Mouse (Mus musculus) lung, embryonic 15.5 days (tissue): ENCODE results near the gene Tcf25. TPM values are rescaled to one million over a fixed set of nuclear protein-coding genes. Genes with fewer than 3 reads are reported as not detected.

Experiments
- ATAC-seq: fragments of 200-750 bp; cut with Nextera tagmentation; 2 replicates; pipeline ENCODE4 v1.8.0; 2017; ENCODE audit warnings: moderate number of reproducible peaks, borderline replicate concordance; ENCODE audit not compliant: low FRiP score, low TSS enrichment; ENCODE audit errors: extremely low read depth
- H3K27ac ChIP-seq: fragments of 300-500 bp; sonication (generic); 2 replicates; pipeline ENCODE4 v1.5.1; 2015; ENCODE audit warnings: moderate library complexity, mild to moderate bottlenecking, inconsistent platforms
- H3K27me3 ChIP-seq: fragments of 300-500 bp; sonication (generic); 2 replicates; pipeline ENCODE4 v1.6.1; 2015; ENCODE audit warnings: inconsistent platforms
- H3K36me3 ChIP-seq: fragments of 300-500 bp; sonication (generic); 2 replicates; pipeline ENCODE4 v1.6.1; 2015; ENCODE audit warnings: inconsistent platforms
- H3K4me1 ChIP-seq: fragments of 300-500 bp; sonication (generic); 2 replicates; pipeline ENCODE4 v1.6.1; 2015; ENCODE audit warnings: inconsistent platforms
- H3K4me2 ChIP-seq: fragments of 300-500 bp; sonication (generic); 2 replicates; pipeline ENCODE4 v1.6.1; 2015; ENCODE audit warnings: inconsistent platforms, mild to moderate bottlenecking, moderate library complexity
- H3K4me3 ChIP-seq: fragments of 300-500 bp; sonication (generic); 2 replicates; pipeline ENCODE4 v1.5.1; 2015; ENCODE audit warnings: mild to moderate bottlenecking, inconsistent platforms
- H3K9ac ChIP-seq: fragments of 300-500 bp; sonication (generic); 2 replicates; pipeline ENCODE4 v1.6.1; 2015; ENCODE audit warnings: inconsistent platforms
- H3K9me3 ChIP-seq: fragments of 300-500 bp; sonication (generic); 2 replicates; pipeline ENCODE4 v1.6.1; 2016; ENCODE audit warnings: inconsistent platforms
- WGBS: fragments of 180-500 bp; shearing (Covaris S2); methylation state at CpG from one replicate; pipeline ENCODE4 v1.1.7; 2015; 5-methylcytosine and 5-hydroxymethylcytosine counted together
- polyA plus RNA-seq: library from polyadenylated mRNA; unstranded; fragments of >200 nt; fragmentation: Nextera tagmentation; extraction: Ambion mirVana; gene quantifications from 2 replicates; pipeline ENCODE4 v1.2.1, GENCODE M21; 2015

The Tcf25 gene
- polyA plus RNA-seq, 1 experiment from 2014 or later, result 162 TPM

DNA sequence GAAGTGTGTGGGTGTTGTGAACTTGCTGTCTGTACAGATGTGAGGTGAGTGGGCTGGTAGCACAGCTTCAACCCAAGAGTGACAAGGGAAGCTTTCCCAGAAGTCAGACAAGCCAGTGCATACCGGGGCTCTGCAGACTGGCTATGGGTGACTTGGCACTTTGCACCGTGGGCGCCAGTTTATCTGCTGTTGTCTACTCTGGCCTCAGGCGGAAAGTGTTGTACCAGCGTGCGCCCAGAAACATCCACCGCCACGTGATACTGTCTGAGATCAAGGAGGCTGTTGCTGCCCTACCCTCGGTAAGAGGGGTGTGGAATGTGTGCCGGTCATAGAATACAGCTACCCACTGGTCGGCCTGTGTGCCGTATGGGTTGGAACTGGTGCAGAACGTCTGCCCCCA lies 24.8 kb downstream of the Tcf25 start:
- Histone ChIP-seq H3K27me3 (no peaks in the 10 kb centered on the region), H3K4me3 (no peak overlapping the region), H3K36me3 (peaks cover 89% of the 10 kb centered on the region), H3K27ac (no peak overlapping the region), H3K9me3 (no peaks in the 10 kb centered on the region), H3K9ac (no peak overlapping the region), H3K4me2 (no peak overlapping the region), H3K4me1 (no peaks in the 10 kb centered on the region)
- ATAC-seq, result no peak
- 90% methylated on average over 13 of the region's 13 CpGs for WGBS

DNA sequence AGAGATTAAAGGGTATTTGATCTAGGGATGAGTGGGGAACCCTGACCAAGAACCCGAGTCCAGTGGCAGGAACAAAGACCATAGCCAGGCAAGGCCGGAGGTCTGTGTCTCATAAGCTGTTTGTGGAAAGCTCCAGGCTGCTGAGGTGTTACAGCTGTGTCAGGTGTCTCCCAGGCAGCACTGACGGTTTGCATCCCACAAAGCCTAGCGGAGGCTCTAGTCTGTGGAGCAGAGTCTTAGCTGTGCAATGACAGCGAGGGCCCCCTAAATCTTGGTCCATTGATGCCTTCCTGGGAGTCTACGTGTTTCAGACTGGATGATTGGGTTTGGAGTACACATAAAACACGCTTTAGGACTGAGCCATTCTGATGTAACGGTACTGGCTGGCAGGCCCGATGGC lies 28.4 kb downstream of the Tcf25 start:
- Histone ChIP-seq H3K36me3 (peaks cover 55% of the 10 kb centered on the region), H3K4me3 (no peak overlapping the region), H3K4me1 (no peaks in the 10 kb centered on the region), H3K4me2 (no peak overlapping the region), H3K9me3 (no peaks in the 10 kb centered on the region), H3K27ac (no peak overlapping the region), H3K27me3 (no peaks in the 10 kb centered on the region), H3K9ac (no peak overlapping the region)
- 85% methylated on average over 9 of the region's 9 CpGs for WGBS
- no peak for ATAC-seq

DNA sequence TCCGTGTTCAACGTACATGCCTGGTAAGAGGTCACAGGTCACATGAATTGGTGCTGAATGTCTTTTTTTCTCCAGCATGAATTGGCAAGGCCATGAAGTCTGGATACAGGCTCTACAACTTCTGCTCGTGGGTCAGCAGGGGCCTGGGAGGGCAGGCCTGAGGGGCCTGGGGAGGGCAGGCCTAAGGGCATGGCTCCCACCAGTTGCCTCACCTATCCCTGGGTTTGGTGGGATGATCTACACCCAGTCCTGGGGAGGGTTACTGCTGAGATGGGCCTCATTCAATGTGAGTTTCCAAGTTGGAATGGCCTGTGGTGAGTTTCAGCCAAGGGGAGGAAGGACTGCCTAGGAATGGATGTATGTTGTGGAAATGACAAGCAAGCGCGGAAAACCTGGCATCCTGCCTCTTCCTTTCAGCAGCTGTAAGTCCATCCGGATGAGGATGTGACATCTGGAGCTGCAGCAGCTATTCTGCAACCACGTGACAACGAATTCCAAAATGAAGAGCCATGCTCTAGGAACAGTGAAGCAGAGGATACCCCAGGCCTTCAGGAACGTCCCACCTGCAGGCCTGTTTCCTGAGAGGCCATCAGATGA lies 29.3 kb downstream of the Tcf25 start:
- Histone ChIP-seq H3K4me3 (no peak overlapping the region), H3K4me1 (no peaks in the 10 kb centered on the region), H3K27me3 (peaks cover 5% of the 10 kb centered on the region), H3K9ac (no peak overlapping the region), H3K4me2 (no peak overlapping the region), H3K36me3 (peaks cover 47% of the 10 kb centered on the region), H3K9me3 (no peaks in the 10 kb centered on the region), H3K27ac (no peak overlapping the region)
- ATAC-seq, result peak; percentile 37; the same call in 1 of the 2 replicates
- 76% methylated on average over 9 of the region's 9 CpGs for WGBS

DNA sequence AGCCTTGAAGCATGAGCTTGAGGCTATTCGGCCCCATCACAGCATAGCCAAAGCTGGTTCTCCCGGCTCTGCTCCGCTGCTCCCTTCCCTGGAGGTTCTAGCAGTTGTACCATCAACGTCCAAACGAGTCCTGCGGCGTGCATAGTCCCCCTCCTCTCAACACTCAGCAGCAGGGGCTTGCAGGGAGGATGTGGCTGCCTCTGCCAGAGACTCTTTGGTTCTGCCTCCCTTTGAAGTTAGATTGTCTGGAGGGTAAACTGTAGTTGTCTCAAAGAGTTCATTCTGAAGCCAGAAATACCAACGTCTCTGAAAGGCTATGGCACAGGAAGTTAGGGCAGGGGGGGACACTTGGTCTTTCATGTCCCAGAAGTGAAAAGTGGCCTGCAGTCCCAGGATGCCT lies 31.0 kb downstream of the Tcf25 start:
- H3K36me3 ChIP-seq, result peaks cover 31% of the 10 kb centered on the region
- no peak overlapping the region for H3K9ac ChIP-seq
- H3K4me2 ChIP-seq, result no peak overlapping the region
- peaks cover 19% of the 10 kb centered on the region for H3K27me3 ChIP-seq
- 47% methylated on average over 8 of the region's 8 CpGs for WGBS
- no peak overlapping the region for H3K4me3 ChIP-seq
- H3K9me3 ChIP-seq, result no peaks in the 10 kb centered on the region
- H3K27ac ChIP-seq, result no peak overlapping the region
- ATAC-seq, result no peak
- H3K4me1 ChIP-seq, result no peaks in the 10 kb centered on the region

DNA sequence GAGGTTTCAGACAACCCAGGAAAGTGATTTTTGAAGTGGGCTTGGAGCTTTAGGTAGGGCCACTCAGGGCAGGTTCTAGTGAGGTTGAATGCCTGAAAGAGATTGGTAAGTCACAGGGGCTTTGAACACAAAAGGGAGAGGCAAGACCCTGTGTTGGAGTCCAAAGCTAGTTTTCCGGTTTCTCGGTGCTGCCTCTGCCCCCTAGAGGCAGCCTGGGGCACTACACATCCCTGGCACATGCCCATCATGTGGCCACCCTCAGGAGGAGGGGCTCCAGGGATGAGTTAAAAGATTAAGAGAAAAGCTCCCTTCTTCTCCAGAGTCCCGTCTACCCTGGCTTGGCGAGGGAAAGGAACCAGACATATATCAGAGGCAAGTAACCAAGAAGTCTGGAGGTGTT lies 33.2 kb downstream of the Tcf25 start, which contains the start of gene Mc1r:
Gene Mc1r (plus strand): TSS at position 322 of the 400 bp plus-strand sequence.
- H3K4me1 ChIP-seq, result peaks cover 9% of the 10 kb centered on the region; the same call in 1 of the 2 replicates
- H3K9ac ChIP-seq, result no peak within 1 kb of the TSS
- peaks cover 42% of the 10 kb centered on the region for H3K27me3 ChIP-seq
- no peak within 1 kb of the TSS for H3K4me3 ChIP-seq
- 4% methylated on average over 4 of the region's 4 CpGs for WGBS
- H3K27ac ChIP-seq, result no peak within 1 kb of the TSS
- H3K4me2 ChIP-seq, result no peak within 1 kb of the TSS
- no peaks in the 10 kb centered on the region for H3K9me3 ChIP-seq
- H3K36me3 ChIP-seq, result peaks cover 12% of the 10 kb centered on the region
- no peak for ATAC-seq

DNA sequence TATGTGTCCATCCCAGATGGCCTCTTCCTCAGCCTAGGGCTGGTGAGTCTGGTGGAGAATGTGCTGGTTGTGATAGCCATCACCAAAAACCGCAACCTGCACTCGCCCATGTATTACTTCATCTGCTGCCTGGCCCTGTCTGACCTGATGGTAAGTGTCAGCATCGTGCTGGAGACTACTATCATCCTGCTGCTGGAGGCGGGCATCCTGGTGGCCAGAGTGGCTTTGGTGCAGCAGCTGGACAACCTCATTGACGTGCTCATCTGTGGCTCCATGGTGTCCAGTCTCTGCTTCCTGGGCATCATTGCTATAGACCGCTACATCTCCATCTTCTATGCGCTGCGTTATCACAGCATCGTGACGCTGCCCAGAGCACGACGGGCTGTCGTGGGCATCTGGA lies 34.1 kb downstream of the Tcf25 start:
- H3K4me1 ChIP-seq, result peaks cover 9% of the 10 kb centered on the region; the same call in 1 of the 2 replicates

DNA sequence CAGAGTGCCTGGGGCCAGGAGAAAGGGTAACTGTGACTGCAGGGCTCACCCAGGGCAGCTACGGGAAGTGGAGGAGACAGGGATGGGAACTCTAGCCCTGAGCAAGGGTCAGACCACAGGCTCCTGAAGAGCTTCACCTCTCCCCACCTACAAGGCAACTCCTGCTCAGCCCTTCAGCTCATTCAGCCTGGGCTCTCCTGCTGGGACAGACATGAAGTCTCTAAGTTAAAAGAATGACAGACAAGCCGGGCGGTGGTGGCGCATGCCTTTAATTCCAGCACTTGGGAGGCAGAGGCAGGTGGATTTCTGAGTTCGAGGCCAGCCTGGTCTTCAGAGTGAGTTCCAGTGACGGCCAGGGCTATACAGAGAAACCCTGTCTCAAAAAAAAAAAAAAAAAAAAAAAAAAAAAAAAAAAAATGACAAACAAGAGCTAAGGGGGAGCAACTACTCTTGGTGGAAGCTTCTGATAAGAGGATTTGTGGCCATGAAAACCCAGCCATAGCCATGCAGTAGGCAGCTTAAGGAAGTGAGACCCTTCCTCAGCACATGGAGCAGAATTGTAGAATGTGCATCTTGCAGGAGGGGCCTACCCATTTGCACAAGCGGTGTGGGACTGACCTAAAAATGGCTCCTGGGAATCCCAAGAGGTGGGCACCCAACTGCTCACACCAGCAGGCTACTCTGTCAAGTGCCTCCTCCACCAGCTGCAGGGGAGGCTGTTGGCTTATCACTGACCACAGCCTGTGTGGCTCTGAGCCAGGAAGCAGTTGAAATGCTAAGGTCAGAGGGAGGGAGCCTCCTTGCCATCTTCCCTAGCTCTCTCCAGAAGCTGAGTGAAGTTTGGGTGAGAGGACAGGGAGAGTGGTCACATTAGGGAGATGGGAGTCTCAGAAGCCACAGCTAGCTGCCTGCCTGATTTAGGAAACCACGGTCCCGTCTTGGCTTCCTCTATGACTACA lies 35.3 kb downstream of the Tcf25 start:
- H3K9ac ChIP-seq, result no peak overlapping the region
- no peak overlapping the region for H3K4me3 ChIP-seq
- H3K9me3 ChIP-seq, result no peaks in the 10 kb centered on the region
- H3K36me3 ChIP-seq, result no peaks in the 10 kb centered on the region
- no peak overlapping the region for H3K4me2 ChIP-seq
- WGBS, result 56% methylated on average over 9 of the region's 9 CpGs
- peaks cover 63% of the 10 kb centered on the region for H3K27me3 ChIP-seq
- no peak overlapping the region for H3K27ac ChIP-seq
- no peak for ATAC-seq
- peaks cover 9% of the 10 kb centered on the region; the same call in 1 of the 2 replicates for H3K4me1 ChIP-seq

More for the DNA sequence above, 34.1 kb downstream of the Tcf25 start:
- Histone ChIP-seq H3K27me3 (peaks cover 50% of the 10 kb centered on the region), H3K4me2 (no peak overlapping the region), H3K4me3 (no peak overlapping the region), H3K27ac (no peak overlapping the region), H3K36me3 (peaks cover 4% of the 10 kb centered on the region; the same call in 1 of the 2 replicates), H3K9me3 (no peaks in the 10 kb centered on the region), H3K9ac (no peak overlapping the region)
- 85% methylated on average over 13 of the region's 13 CpGs for WGBS
- ATAC-seq, result no peak

DNA sequence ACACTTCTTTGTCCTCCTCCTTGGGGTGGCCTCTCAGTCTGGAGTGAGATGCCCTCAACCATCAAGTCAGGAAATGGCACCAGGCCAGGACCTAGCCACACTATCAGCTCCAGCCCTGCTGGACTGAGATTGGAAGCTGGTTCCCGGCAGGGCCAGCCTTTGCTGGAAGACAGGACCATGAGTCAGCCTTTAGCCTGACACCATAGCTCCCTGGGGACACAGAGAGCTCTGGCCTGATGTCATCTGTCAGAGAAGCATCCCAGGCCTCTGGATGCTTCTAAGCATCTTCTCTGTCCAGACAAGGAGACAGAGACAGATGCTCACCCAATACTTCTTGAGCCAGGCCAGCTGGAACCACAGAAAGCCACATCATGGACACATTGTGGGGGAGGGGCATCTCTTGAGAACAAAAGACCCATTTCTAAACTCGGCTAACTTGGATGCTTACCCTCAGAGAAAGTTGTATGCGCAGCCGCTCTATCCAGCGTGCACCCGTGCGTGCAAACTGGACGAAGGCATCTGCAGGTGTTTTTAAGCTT lies 36.6 kb downstream of the Tcf25 start:
- Histone ChIP-seq H3K27me3 (peaks cover 71% of the 10 kb centered on the region), H3K9me3 (no peaks in the 10 kb centered on the region), H3K4me1 (peaks cover 9% of the 10 kb centered on the region; the same call in 1 of the 2 replicates), H3K27ac (no peak overlapping the region), H3K4me2 (no peak overlapping the region), H3K36me3 (no peaks in the 10 kb centered on the region), H3K9ac (no peak overlapping the region), H3K4me3 (no peak overlapping the region)
- WGBS, result 61% methylated on average over 8 of the region's 8 CpGs
- no peak for ATAC-seq

DNA sequence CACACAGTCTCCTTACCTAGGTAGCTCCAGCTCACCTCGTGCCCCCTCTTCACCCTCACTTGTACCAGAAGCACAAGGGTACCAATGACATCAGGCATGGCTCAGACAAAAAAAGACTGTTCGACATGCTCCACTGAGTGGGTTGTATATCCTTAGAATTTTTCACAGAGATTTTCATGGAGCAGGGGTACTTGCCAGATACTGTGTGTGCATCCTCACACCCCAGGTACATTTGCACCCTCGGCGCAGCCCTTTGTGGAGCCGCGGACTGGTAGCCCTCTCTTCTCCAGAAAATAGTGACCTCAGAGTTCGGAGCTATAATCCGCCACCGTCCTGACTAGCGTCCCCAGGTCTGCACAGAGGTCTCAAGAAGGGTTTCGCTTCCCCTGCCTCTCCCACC lies 37.2 kb downstream of the Tcf25 start:
- Histone ChIP-seq H3K36me3 (no peaks in the 10 kb centered on the region), H3K4me1 (peaks cover 9% of the 10 kb centered on the region; the same call in 1 of the 2 replicates), H3K4me2 (peak overlapping the region; percentile 48), H3K9ac (no peak overlapping the region), H3K9me3 (no peaks in the 10 kb centered on the region), H3K27me3 (peaks cover 71% of the 10 kb centered on the region), H3K27ac (no peak overlapping the region), H3K4me3 (no peak overlapping the region)
- ATAC-seq, result no peak
- WGBS, result 11% methylated on average over 11 of the region's 11 CpGs

DNA sequence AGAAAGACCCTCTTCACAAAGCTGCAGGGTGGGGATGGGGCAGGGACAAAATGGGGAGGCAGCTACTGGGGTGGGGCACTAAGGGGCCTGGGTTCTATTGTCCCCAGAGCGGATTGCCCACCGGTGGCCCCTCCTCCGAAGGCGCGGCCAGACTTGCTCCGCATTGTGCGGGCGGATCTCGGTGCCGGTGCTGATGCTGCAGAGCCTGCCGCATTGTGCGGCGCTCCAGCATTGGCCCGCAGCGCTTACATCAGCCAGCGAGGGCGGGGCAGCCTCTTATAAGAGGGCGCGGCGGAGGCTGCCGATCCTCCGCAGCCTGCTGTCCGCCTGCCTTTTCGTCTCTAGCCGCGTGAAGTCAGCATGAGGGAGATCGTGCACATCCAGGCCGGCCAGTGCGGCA lies 37.7 kb downstream of the Tcf25 start, which contains the start of gene Tubb3:
Gene Tubb3 (plus strand): TSS at position 179 of the 400 bp plus-strand sequence.
- H3K9ac ChIP-seq, result no peak within 1 kb of the TSS
- H3K36me3 ChIP-seq, result no peaks in the 10 kb centered on the region
- no peaks in the 10 kb centered on the region for H3K9me3 ChIP-seq
- ATAC-seq, result peak; percentile 37; the same call in 1 of the 2 replicates
- no peak within 1 kb of the TSS for H3K27ac ChIP-seq
- H3K4me1 ChIP-seq, result peaks cover 9% of the 10 kb centered on the region; the same call in 1 of the 2 replicates
- under 1% methylated on average over 29 of the region's 29 CpGs for WGBS
- H3K4me3 ChIP-seq, result peak within 1 kb of the TSS; percentile 23
- H3K4me2 ChIP-seq, result peak within 1 kb of the TSS; percentile 48
- peaks cover 71% of the 10 kb centered on the region for H3K27me3 ChIP-seq

DNA sequence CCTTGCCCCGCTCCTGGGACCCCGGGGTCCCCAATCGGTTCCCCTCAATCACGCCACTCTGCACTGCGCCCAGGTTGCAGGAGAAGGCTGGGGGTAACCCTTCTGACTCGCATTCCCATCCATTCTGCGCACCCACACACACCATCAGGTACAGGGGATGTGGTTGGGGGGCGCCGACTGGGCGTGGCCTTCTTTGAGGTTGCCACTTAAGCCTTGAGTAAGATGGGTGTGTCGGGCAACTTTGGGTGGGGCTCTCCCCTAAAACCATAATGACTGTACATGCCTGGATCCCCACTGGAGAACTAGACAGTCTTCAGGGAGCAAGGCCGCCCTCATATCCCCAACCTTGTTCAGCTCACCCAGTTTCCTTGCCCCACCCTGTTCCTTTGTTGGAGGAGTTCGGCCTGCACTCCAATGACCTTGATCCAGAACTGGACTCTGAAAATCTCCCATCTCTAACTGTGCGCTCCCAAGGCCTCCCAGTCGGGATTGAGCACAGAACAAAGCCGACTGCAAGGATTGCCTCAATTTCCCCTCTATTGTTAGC lies 38.3 kb downstream of the Tcf25 start:
- Histone ChIP-seq H3K27ac (no peak overlapping the region), H3K9ac (no peak overlapping the region), H3K4me2 (peak overlapping the region; percentile 48), H3K9me3 (no peaks in the 10 kb centered on the region), H3K4me1 (peaks cover 9% of the 10 kb centered on the region; the same call in 1 of the 2 replicates), H3K36me3 (no peaks in the 10 kb centered on the region), H3K27me3 (peaks cover 71% of the 10 kb centered on the region), H3K4me3 (peak overlapping the region; percentile 23)
- no peak for ATAC-seq
- 12% methylated on average over 16 of the region's 16 CpGs for WGBS
